Mouse (Mus musculus) CD4-positive, CD25-positive, alpha-beta regulatory T cell, adult 2 months (primary cell): ENCODE data around the gene H2-DMb1.

ENCODE experiments used
- DNase-seq: peaks from one replicate; pipeline ENCODE4 v3.0.0-alpha.2; 2012; ENCODE audit warnings: low read depth, low spot score

H2-DMb1 gene

GRCm38 (mm10) chr17:34152923-34153322 is at the start of gene H2-DMb1:
TSS of gene H2-DMb1 (plus strand) at chr17:34153072.
- peak; percentile 77 for DNase-seq

- no peak for DNase-seq
Measured at GRCm38 (mm10) chr17:34104804-34105203, 48.1 kb upstream of the H2-DMb1 start.

GRCm38 (mm10) chr17:34106555-34106954 is 46.3 kb upstream of the H2-DMb1 start:
- no peak for DNase-seq

- DNase-seq, result no peak
Measured at GRCm38 (mm10) chr17:34107109-34107867, 45.6 kb upstream of the H2-DMb1 start.

- DNase-seq, result no peak
Measured at GRCm38 (mm10) chr17:34108460-34108859, 44.4 kb upstream of the H2-DMb1 start.

- peak; percentile 70 for DNase-seq
Measured at GRCm38 (mm10) chr17:34109038-34109805, 43.6 kb upstream of the H2-DMb1 start.

GRCm38 (mm10) chr17:34109806-34110195 is 43.1 kb upstream of the H2-DMb1 start:
- peak; percentile 49 for DNase-seq

GRCm38 (mm10) chr17:34110309-34110708 is 42.6 kb upstream of the H2-DMb1 start:
- DNase-seq, result no peak

GRCm38 (mm10) chr17:34114114-34114513 is 38.8 kb upstream of the H2-DMb1 start:
- DNase-seq, result no peak

- DNase-seq, result peak; percentile 22
Measured at GRCm38 (mm10) chr17:34116736-34117370, 36.0 kb upstream of the H2-DMb1 start.

- DNase-seq, result peak; percentile 67
Measured at GRCm38 (mm10) chr17:34117421-34118112, 35.3 kb upstream of the H2-DMb1 start.

GRCm38 (mm10) chr17:34118113-34118872 is 34.6 kb upstream of the H2-DMb1 start:
- DNase-seq, result peak; percentile 69

GRCm38 (mm10) chr17:34118873-34119248 is 34.0 kb upstream of the H2-DMb1 start:
- no peak for DNase-seq

GRCm38 (mm10) chr17:34119249-34120179 is 33.4 kb upstream of the H2-DMb1 start, which contains the start of gene H2-DMa:
TSS of gene H2-DMa (plus strand) at chr17:34119541.
- peak; percentile 99 for DNase-seq

GRCm38 (mm10) chr17:34120180-34120723 is 32.6 kb upstream of the H2-DMb1 start:
- DNase-seq, result peak; percentile 85

- peak; percentile 85 for DNase-seq
Measured at GRCm38 (mm10) chr17:34120814-34121171, 32.1 kb upstream of the H2-DMb1 start.

- DNase-seq, result peak; percentile 76
Measured at GRCm38 (mm10) chr17:34121172-34121878, 31.5 kb upstream of the H2-DMb1 start.

- peak; percentile 77 for DNase-seq
Measured at GRCm38 (mm10) chr17:34121879-34122187, 31.0 kb upstream of the H2-DMb1 start.
